Mouse (Mus musculus) kidney, adult 8-10 months (tissue): ENCODE results near the gene Wwp2.

Experiments
- DNase-seq, 2 experiments: peaks; one replicate each; pipeline ENCODE4 v3.0.0; 2022

Gene Wwp2

DNA sequence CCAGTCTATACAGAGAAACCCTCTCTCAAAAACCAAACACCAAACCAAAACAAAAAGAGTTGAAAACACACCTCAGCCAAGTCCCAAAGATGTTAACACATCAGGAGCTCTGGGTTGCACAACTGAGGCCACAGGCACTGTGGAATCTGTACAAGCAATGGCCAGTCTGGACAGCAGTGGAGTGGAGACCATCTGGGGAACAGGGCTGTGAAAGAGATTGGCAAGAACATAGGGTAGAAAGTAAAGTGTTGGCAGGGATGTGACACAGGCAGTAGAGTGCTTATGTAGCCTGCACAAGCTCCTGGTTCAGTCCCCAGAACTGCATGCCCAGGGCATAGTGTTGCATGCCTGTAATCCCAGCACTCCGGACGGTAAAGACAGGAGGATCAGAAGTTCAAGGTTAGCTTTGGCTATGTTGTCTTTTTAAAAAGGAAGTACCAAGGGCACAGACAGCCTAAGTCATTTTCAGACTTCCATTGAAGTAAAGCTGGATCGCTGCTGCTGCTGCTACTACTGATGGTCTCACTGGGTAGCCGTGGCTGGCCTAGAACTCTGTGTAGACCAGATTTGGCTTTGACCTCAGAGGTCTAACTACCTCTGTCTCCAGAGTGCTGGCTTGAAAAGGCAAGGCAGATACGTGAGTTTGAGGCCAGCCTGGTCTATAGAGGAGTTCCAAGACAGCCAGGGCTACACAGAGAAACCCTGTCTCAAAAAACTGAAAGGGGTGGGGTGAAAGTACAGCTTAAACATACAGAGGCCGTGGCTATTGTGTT is 79.0 kb downstream of the Wwp2 start:
- no peak for DNase-seq

DNA sequence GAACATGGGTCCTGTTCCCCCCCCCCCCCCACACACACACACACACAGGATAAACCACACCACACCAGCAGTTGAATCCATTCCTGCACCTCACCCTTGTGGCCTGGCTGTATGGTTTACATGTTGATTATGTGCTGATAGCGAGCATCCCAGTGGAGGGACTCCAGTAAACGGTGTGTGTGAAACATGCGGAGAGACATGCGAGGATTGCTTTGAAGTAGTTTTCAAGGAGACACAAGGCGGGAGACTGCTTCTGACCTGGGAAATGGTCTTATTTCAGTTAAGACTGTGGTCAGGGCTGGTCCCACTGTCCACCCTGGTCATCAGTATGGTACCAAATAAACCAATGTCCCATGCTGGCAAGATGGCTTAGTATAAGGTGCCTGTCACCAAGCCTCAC is 82.6 kb downstream of the Wwp2 start:
- no peak for DNase-seq

DNA sequence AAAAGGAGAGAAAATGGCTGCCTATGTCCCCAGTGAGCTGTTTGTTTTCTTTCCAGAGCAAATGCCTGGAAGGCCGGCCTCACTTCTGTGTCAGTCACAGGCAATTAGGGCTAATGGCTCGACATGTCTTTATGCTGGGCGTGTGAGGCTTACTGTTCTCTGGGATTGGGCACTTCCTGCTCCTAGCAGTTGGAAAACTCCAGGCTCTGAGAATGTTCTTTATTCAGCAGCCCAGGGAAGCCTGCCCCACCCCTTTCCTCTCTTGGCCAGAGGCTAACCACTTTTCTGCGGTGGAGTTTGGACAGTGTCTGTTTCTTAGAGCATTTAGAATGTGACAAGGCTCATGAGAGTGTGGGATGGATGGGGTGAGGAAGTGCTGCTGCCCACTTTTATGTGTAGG is 83.7 kb downstream of the Wwp2 start:
- DNase-seq, result peak; percentile 20 to 22

DNA sequence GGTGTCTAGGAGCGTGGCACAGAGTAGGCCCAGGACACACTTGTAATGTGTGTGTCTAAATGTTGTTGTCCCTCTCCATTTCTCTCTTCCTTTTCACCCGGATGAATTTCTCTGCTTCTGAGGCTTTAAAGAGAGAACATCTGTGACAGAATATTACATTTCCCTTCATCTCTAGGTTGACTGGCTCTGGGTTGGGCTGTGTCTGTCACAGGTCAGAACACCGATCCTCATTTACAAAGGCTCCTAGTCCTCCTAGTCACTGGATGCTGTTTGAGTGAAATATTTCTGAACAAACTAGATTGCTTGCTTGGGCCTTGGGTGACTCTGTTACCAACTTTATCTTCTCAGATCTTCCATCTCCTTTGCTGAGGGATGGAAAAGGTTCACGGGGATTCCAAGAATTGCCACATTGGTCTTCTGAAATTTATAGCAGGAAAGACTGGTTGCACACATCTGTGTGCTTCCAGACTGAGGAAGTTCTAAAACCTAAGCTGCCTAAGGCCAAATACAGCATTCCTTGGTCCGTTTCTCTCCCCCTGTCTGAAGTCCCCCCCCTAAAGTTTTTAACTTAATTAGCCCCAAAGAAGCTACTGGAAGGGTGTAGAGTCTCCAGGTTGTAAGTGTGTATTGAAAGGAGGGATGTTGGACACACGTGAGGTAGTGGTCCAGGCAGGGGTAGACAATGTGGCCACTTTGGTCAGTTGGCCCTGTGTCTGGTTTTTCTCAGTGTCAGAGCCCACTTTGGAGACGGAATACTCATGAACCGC is 85.8 kb downstream of the Wwp2 start:
- DNase-seq, result no peak

DNA sequence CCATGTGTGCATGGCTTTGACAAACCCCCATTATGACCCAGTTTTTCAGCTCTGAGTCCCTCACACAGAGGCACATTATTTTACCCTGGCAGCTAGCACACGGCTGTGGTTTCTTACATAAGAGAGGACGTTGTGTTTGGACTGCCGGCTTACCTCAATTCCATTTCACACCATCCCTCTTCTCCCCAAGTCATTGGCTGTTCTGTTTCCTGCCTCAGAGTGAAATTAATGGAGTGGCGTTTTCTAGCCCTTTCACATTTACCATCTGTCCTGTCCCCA is 86.3 kb downstream of the Wwp2 start:
- no peak for DNase-seq

DNA sequence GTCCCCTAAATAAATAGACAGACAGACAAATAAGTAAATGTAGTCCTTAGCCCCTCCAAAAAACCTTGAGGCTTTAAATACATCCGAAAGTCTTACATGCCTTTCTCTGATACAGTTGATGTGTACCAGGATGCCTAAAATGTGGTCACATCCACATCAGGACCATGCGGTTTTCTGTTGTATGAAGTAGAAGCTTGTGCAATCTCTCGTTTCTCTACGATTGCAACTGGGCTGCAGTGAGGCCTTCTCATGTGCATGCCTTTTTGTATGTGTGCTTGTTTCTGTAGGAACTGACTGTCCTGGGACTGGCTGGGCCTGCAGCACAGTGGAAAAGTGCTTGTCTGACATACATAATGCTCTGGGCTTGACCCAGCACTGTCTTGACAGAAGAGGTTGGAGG is 88.4 kb downstream of the Wwp2 start:
- no peak for DNase-seq

DNA sequence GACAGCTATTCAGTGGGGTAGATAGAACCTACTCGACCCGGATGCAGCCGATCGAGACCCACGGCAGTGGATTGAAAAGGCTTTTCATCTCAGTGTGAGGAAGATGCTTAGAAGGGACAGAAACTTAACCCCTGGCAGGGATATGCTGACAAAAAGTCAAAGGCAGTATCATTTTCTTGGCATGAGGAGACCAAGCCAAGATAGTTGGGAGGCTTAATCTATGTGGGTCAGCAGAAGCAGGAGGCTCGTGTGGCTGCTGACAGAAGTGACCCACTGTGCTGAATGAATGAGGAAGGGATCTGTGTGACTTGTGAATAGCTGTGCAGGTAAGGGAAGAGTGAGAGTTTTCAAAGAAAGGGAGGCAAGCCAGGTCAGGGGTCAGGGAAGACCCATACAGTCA is 92.6 kb downstream of the Wwp2 start:
- no peak for DNase-seq

DNA sequence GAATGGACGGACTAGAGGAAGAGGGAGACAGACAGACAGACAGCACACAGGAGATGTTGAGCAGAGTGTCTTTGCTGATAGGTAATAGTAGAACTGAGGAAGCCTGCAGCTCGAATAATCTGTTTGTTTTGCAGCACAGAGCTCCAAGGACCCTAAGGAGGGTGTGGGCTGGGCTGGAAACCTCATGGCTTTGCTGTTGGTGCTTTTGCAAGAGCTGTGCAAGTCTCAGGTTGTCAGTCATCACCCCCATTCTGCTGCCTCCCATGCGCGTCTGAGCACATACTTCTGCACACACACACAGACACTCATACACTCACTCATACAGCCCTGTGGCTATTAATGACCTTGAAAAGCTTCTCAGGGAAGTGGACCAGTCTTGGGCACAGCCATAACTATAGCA is 101.3 kb downstream of the Wwp2 start:
- DNase-seq, result no peak

DNA sequence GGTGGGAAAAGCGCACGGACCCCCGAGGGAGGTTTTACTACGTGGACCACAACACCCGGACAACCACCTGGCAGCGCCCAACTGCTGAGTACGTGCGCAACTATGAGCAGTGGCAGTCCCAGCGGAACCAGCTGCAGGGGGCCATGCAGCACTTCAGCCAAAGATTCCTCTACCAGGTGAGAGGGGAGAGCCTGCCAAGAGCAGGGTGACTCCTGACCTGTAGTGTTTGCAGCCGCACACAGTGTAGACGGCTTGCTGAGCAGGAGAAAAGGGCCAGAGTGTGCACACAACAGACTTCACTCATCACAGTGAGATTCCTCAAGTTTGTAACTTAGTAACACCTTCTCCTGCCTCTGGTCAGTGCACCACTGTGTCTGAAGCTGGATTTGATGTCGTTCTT is 104.5 kb downstream of the Wwp2 start:
- DNase-seq, result no peak

DNA sequence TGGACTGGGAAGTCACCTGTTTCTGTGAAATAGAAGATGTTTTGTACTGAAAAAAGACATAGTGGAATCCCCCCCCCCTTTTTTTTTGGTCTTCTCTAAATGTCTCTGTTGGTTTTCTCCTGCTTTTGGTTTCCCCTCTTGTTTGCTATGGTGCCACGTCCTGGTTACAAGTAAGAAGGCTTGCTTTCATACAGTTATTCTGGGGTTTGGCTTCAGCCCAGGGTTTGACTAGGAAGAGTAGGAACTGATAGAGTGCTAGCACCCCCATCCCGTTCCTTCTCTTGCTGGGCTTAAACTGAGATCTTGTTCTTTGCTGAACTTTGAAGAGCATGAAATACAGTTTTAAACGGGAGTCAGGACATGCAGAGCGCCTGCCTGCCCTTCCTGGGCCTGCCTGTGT is 105.2 kb downstream of the Wwp2 start:
- DNase-seq, result no peak

DNA sequence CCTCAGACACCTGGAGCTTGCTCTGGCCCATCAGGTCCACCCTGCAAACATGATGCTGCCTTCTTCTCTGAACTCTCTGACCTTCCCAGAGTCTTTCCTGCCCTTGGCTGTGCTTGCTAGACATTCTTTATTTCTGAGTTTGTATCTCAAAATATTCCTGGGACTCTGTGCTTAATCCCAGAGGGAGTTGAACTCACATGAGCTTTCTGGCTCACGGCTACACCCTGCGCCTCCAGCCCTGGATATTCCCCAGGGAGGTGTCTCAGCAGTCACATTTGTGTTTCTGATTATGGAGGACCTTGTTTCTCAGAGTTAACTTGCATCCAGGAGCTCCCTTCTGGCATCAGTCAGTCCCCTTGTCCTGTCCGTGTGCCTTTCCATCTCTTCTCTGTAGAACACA is 106.0 kb downstream of the Wwp2 start:
- no peak for DNase-seq

DNA sequence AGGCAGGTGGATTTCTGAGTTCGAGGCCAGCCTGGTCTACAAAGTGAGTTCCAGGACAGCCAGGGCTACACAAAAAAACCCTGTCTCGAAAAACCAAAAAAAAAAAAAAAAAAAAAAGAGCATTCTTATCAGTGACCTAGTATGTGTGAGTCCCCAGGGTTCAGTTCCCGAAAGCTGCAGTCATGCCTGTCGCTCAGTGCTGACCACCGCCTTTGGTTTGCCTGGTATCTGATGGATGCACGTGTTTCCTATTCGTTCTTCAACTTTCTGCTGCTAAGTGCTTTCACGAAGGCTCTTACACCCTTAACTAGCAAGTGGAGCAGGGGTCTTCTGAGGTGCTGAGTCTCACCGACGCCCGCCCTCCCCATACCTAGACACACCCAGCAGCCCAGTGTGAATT is 107.5 kb downstream of the Wwp2 start:
- DNase-seq, result no peak

DNA sequence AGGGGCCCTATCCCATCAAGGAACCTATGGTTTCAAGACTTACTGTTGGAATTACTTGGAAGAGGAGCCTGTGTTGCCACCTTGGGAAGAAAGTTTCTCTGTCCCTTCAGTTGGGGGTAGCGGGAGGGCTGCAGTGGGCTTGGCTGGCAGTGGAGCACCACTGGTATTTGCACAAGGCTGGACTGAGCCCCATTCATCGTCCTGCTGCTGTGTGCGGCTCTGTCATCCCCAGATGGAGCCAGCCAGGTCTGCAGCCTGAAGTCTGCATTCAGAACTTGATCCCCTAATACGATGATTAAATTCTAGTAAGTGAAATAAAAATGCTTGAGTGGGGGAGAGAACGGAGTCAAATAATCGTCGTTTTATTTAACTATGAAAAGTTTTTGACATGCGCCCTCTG is 108.0 kb downstream of the Wwp2 start:
- no peak for DNase-seq

DNA sequence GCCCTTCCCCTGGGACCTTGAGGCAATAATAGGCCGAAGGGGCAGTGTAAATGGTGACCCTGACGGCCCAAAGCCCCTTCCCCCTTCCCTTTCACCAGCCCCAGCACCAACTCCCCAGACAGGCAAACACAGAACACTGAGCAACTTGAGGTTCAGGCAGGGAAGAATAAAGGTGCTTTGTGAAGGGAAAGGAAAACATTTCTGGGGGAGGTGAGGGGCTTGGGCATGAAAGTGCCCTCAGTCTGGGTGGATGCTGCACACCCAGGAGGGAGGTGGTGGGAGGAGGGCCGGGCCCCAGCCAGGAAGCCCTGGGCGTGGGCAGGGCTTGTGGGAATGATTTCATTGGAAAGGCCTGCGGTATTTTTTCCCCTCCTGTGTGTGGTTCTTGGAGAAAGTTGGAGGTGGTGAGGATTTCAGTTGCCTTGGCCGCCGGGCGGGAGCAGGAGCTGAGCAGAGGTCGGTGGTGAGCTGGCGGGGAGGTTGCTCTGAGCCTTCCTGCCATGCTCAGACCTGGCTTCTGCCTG is 108.5 kb downstream of the Wwp2 start:
- no peak for DNase-seq

DNA sequence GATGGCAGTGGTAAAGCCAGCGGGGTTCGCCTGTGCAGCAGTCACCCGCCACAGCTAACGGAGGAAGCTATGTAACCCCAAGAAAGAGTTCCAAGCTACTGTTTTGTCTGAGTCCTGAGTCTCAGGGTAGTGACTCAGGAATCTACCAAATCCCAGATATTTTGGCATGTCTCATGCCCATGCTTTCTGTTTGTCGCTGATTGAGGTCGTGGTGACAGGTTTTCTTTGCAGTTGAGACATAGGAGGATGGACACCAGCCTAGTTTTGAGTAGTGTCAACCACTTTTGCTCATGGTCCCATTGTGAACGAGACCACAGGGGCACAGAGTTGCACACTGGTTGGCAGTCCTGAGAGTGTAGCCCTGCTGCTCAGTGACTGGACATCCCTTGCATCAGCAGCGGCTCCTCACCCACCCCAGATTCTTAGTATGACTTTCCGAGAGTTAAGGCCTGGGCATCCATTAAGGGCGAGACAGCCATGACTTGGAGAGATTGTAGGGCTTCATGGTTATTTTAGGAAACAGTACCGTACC is 109.5 kb downstream of the Wwp2 start:
- no peak for DNase-seq

DNA sequence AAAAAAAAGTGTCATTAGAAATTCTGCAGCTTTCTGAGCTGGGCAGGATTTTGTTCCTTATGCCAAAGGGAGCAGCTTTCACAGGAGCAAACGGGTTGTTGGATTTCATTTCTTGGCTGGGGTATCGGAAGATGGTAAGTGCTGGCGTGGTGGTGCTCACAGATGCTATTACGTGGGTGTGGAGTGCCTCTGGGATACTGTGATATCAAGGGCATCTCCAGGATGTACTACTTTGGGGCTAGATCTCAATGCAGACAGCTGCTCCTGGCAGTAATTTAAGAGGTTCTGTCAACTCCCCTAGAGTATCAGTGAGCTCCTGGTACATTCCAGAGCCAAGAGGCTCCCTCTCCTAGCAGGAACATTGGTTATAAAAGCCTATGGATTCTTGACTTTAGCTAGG is 110.0 kb downstream of the Wwp2 start:
- DNase-seq, result no peak

DNA sequence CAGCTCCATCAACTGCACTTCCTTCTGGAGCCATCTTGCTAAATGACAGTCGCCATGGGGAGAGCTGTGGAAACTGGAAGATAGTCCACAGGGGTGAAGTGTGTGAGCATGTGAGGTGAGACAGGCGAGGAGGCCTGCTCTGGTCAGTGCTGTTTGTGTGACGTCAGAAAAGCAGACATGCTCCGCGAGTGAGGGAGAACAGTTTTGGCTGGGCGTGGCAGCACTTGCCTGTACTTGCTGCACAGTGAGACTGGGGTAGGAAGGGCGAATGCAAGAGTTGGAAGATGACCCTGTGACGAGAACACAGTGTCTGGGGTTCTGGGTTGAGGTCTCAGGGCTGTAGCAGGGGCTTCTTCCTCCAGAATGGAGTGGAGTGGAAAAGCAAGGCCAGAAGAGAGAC is 110.7 kb downstream of the Wwp2 start:
- no peak for DNase-seq

DNA sequence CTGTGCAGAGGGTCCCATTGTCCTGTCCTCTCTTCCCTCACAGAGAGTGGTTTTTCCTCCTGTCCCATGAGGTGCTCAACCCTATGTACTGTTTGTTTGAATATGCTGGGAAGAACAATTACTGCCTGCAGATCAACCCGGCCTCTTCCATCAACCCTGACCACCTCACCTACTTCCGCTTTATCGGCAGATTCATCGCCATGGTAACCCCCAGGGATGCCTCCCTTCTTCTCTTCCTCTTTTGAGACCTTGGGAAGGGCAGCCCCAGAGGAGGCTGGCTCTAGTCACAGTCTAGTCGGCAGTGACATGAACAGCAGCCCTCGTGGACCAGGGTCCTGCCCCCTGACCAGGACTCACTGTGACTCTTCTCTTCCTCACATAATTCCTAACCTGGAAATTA is 116.1 kb downstream of the Wwp2 start:
- no peak for DNase-seq

DNA sequence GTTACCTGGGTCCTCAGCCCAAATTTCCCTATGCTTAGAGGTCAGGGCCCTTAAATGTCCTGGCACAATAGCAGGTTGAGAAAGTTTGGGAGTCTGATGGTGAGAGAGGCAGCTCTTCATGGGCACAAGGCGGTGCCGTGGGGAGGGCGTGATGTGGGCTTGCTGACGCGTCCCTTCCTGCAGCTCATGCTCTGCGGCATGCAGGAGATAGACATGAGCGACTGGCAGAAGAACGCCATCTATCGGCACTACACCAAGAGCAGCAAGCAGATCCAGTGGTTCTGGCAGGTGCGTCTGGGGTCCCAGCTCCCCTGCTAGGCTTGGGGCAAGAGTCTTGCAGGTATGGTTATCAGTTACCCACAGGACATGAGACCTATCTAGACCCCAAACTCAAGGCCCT is 119.1 kb downstream of the Wwp2 start:
- no peak for DNase-seq

DNA sequence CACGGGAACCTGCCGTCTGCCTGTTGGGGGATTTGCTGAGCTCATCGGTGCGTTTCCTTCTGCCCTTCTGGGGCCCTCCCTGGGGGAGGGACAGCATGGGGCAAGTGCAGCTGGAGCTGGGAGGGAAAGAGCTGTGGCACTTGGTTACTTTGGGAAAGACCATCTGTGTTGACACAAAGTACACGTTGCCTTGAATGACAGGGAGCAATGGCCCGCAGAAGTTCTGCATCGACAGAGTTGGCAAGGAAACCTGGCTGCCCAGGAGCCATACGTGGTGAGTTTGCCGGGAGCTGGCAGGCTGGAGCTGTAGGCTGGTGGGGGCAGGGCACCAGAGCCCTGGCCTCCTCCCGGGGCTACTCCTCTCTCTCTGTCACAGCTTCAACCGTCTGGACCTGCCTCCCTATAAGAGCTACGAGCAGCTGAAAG is 120.4 kb downstream of the Wwp2 start:
- DNase-seq, result peak in 1 of 2 experiments; percentile 20

DNA sequence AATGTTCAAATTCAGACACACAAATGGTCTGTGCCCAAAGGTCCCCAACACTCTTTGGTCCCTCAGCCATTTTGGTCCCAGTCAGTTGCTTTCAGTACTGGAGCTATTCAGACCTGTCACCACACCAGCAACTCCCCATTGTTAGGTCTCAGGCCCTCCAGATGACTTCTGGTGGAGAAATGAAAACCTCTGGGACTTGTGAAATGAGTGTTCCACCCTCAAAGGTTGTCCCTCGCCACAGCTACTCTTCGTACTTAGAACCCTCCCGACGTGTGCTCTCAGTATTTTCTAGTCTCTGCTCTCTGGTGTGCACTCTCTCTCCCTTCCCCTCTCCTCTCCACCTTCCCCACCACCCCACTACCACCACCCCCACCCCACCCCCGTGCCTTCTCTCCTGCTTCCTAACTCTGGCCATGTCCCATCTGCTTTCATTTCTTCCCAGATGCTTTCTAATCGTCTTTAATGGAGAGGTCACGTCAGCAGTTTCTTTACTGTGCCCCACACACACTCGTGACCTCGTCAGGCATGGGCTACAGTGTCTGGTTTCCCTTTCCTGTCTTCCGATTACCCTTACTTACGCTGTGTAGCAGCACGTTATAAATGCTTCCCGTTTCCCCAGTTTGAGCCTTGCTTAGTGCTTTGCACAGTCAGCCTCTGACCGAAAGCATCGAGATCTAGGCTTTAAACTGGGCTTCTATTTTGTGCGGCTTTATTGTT is 124.8 kb downstream of the Wwp2 start:
- DNase-seq, result no peak

DNA sequence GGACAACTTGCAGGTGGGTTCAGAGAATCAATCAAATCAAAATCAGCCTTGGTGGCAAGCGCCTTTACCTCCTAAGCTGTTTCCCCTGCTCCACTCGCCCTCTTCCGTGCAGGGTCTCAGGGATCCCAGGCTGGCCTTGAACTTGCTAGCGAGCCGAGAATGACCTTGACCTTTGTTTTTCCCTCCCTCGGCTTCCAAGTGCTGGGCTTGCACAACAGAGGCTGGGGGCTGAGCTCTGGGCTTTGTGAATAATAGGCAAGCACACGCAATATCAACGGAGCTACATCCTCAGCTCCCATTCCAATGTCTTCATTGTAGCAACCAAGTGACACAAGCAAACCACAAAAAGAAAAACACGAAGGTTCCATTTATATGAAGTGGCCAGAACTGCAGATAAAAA is 126.0 kb downstream of the Wwp2 start:
- DNase-seq, result no peak

DNA sequence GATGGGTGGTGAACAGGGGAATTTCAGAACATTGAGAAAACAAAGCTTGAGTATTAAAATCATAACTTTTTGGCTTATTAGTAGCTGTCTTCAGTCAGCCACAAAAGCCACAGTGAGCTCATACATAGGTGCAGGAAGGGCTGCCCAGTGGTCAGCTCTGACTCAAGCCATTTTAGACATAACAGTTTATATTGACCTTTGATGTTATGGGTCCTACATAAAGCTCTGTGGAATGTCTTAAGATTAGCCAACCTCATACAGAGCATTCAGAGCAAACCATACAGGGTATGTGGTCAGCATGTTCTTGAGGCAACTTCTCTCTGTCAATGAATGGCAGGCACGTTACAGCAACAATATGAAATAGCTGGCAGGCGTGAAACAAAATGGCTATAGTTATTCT is 134.9 kb downstream of the Wwp2 start:
- DNase-seq, result no peak
